10 mouse cellular contexts compared by ENCODE assay signal in genomic region chr14:25508757-25509139, GRCm38 (mm10). TPM values are rescaled to one million over a fixed set of nuclear protein-coding genes. Genes with fewer than 3 reads are reported as not detected.
DNase-seq lines count a peak whose midpoint lies in the region; ATAC-seq and TF ChIP-seq lines count a peak whose summit lies in the region.
"Had no signal": no experiment of that assay in that cellular context is flagged by ENCODE, and none has a peak within 500 bp of the region (broad histone marks: within the 10 kb centered on the region; RNA-seq: fewer than 3 reads in every experiment).

No protein-coding gene starts in this region.

- H3K36me3 ChIP-seq in forebrain, embryonic 15.5 days: peaks cover 21% of the 10 kb centered on the region
- H3K36me3 ChIP-seq in forebrain, embryonic 13.5 days (ENCODE audit: poor library complexity, severe bottlenecking): peaks cover 85% of the 10 kb centered on the region
- H3K36me3 ChIP-seq in lung, embryonic 15.5 days: peaks cover 3% of the 10 kb centered on the region; the same call in 1 of the 2 replicates
- H3K36me3 ChIP-seq in kidney, postnatal 0 days (ENCODE audit: insufficient read depth, low read length): peaks cover 16% of the 10 kb centered on the region
- H3K36me3 ChIP-seq in stomach, postnatal 0 days (ENCODE audit: control insufficient read depth, insufficient read depth, low read length): peaks cover 20% of the 10 kb centered on the region; the same call in 1 of the 2 replicates

- H3K27ac ChIP-seq in forebrain, embryonic 15.5 days (replicated peaks): 0 out of 2 replicates have a peak overlapping the region, but pooled peaks have one; percentile 13
- no peak overlapping the region for H3K27ac ChIP-seq in forebrain, embryonic 13.5 days
- peak overlapping the region; percentile 15; the same call in 1 of the 2 replicates for H3K27ac ChIP-seq in lung, embryonic 15.5 days
- peak overlapping the region; percentile 47; the same call in 1 of the 2 replicates for H3K27ac ChIP-seq in kidney, postnatal 0 days
- H3K27ac ChIP-seq in stomach, postnatal 0 days (replicated peaks): no peak overlapping the region
- H3K27ac ChIP-seq: hindbrain, embryonic 15.5 days had no signal

- TF ChIP-seq CTCF in kidney, postnatal 0 days (IDR thresholded peaks at IDR 0.05; ENCODE audit: low read depth): no peak
- no peak for TF ChIP-seq CTCF in stomach, postnatal 0 days (IDR thresholded peaks at IDR 0.05; ENCODE audit: low read depth)

- 95% methylated on average over 5 of the region's 5 CpGs for WGBS in forebrain, embryonic 15.5 days
- WGBS in forebrain, embryonic 13.5 days: 86% methylated on average over 5 of the region's 5 CpGs
- 85% methylated on average over 5 of the region's 5 CpGs for WGBS in lung, embryonic 15.5 days
- WGBS in kidney, postnatal 0 days: 65% methylated on average over 5 of the region's 5 CpGs
- WGBS in stomach, postnatal 0 days: 75% methylated on average over 5 of the region's 5 CpGs

- no peak overlapping the region for H3K4me3 ChIP-seq in forebrain, embryonic 15.5 days
- H3K4me3 ChIP-seq in forebrain, embryonic 13.5 days: no peak overlapping the region
- H3K4me3 ChIP-seq in lung, embryonic 15.5 days: no peak overlapping the region
- no peak overlapping the region for H3K4me3 ChIP-seq in kidney, postnatal 0 days (replicated peaks; ENCODE audit: low read depth, low read length)
- H3K4me3 ChIP-seq in stomach, postnatal 0 days (ENCODE audit: low read depth, low read length): no peak overlapping the region
- H3K4me3 ChIP-seq: hindbrain, embryonic 15.5 days; myocyte had no signal

- no peak for TF ChIP-seq EP300 in stomach, postnatal 0 days (optimal IDR thresholded peaks at IDR 0.05)

- H3K27me3 ChIP-seq in forebrain, embryonic 15.5 days: no peaks in the 10 kb centered on the region
- no peaks in the 10 kb centered on the region for H3K27me3 ChIP-seq in forebrain, embryonic 13.5 days
- H3K27me3 ChIP-seq in lung, embryonic 15.5 days: no peaks in the 10 kb centered on the region
- H3K27me3 ChIP-seq in kidney, postnatal 0 days (ENCODE audit: insufficient read depth, low read length): no peaks in the 10 kb centered on the region
- no peaks in the 10 kb centered on the region for H3K27me3 ChIP-seq in stomach, postnatal 0 days (ENCODE audit: control insufficient read depth, insufficient read depth, low read length)
- H3K27me3 ChIP-seq: hindbrain, embryonic 15.5 days had no signal

- H3K4me2 ChIP-seq in forebrain, embryonic 15.5 days (replicated peaks): no peak overlapping the region
- no peak overlapping the region for H3K4me2 ChIP-seq in forebrain, embryonic 13.5 days
- H3K4me2 ChIP-seq in lung, embryonic 15.5 days: no peak overlapping the region
- no peak overlapping the region for H3K4me2 ChIP-seq in kidney, postnatal 0 days (ENCODE audit: low read length)
- no peak overlapping the region for H3K4me2 ChIP-seq in stomach, postnatal 0 days (replicated peaks; ENCODE audit: low read depth)
- H3K4me2 ChIP-seq: hindbrain, embryonic 15.5 days had no signal

- peaks cover 39% of the 10 kb centered on the region for H3K4me1 ChIP-seq in forebrain, embryonic 15.5 days
- peaks cover 56% of the 10 kb centered on the region for H3K4me1 ChIP-seq in forebrain, embryonic 13.5 days
- peaks cover 71% of the 10 kb centered on the region for H3K4me1 ChIP-seq in lung, embryonic 15.5 days
- H3K4me1 ChIP-seq in kidney, postnatal 0 days (replicated peaks; ENCODE audit: insufficient read depth, low read length): peaks cover 33% of the 10 kb centered on the region
- H3K4me1 ChIP-seq in stomach, postnatal 0 days (replicated peaks; ENCODE audit: control insufficient read depth, insufficient read depth): peaks cover 9% of the 10 kb centered on the region

- no peak for ATAC-seq in forebrain, embryonic 15.5 days (replicated peaks)
- ATAC-seq in forebrain, embryonic 13.5 days: no peak
- no peak for ATAC-seq in lung, embryonic 15.5 days (ENCODE audit: borderline replicate concordance, extremely low read depth, low FRiP score, low TSS enrichment)
- ATAC-seq in kidney, postnatal 0 days (replicated peaks; ENCODE audit: low FRiP score, low read depth): no peak
- ATAC-seq in stomach, postnatal 0 days (ENCODE audit: low FRiP score, low TSS enrichment): peak; percentile 5; the same call in 1 of the 2 replicates
- no peak for ATAC-seq in erythroid progenitor cell, adult 5-6 weeks (replicated peaks; ENCODE audit: low FRiP score, poor library complexity, severe bottlenecking)

- DNase-seq in lung, postnatal 36 days: no peak
- DNase-seq in kidney, postnatal 0 days (ENCODE audit: low spot score): no peak
- DNase-seq in stomach, postnatal 0 days (ENCODE audit: low spot score): no peak
- DNase-seq in urinary bladder, adult 2 months (ENCODE audit: low spot score): no peak

- H3K9me3 ChIP-seq in forebrain, embryonic 15.5 days: no peaks in the 10 kb centered on the region
- H3K9me3 ChIP-seq in forebrain, embryonic 13.5 days (replicated peaks): no peaks in the 10 kb centered on the region
- H3K9me3 ChIP-seq in lung, embryonic 15.5 days: no peaks in the 10 kb centered on the region
- no peaks in the 10 kb centered on the region for H3K9me3 ChIP-seq in kidney, postnatal 0 days (replicated peaks; ENCODE audit: low read length)
- H3K9me3 ChIP-seq in stomach, postnatal 0 days (ENCODE audit: control insufficient read depth, low read length): no peaks in the 10 kb centered on the region
- H3K9me3 ChIP-seq: hindbrain, embryonic 15.5 days had no signal

- H3K9ac ChIP-seq in forebrain, embryonic 15.5 days (replicated peaks): no peak overlapping the region
- H3K9ac ChIP-seq in forebrain, embryonic 13.5 days: no peak overlapping the region
- H3K9ac ChIP-seq in lung, embryonic 15.5 days: no peak overlapping the region
- H3K9ac ChIP-seq in kidney, postnatal 0 days (ENCODE audit: low read depth, low read length): no peak overlapping the region
- H3K9ac ChIP-seq in stomach, postnatal 0 days (ENCODE audit: low read length): no peak overlapping the region
- H3K9ac ChIP-seq: hindbrain, embryonic 15.5 days had no signal

RNA-seq across cellular contexts. Expression of gene Zmiz1, which starts 49.8 kb away (rescaled TPM):
- 57.5 and 63.9 TPM in 2 replicates for polyA plus RNA-seq in forebrain, embryonic 15.5 days (2015; fragmentation: Nextera tagmentation; extraction: Ambion mirVana)
- 57.2 and 61.3 TPM in 2 replicates for polyA plus RNA-seq in forebrain, embryonic 13.5 days (2015; fragmentation: Nextera tagmentation; extraction: Ambion mirVana)
- 19.8 and 23.8 TPM in 2 replicates for polyA plus RNA-seq in lung, embryonic 15.5 days (2015; fragmentation: Nextera tagmentation; extraction: Ambion mirVana)
- polyA plus RNA-seq in kidney, postnatal 0 days (2015; fragmentation: Nextera tagmentation; extraction: Ambion mirVana): 25.0 and 26.6 TPM in 2 replicates
- polyA plus RNA-seq in stomach, postnatal 0 days (2015; fragmentation: Nextera tagmentation; extraction: Ambion mirVana): 13.0 and 13.8 TPM in 2 replicates
- total RNA-seq in erythroid progenitor cell, adult 5-6 weeks (2015; ENCODE audit: low replicate concordance): 20.9 and 36.0 TPM in 2 replicates
- total RNA-seq in erythroid progenitor cell, adult 5-6 weeks (2017; ENCODE audit: low replicate concordance): 4.0 and 4.6 TPM in 2 replicates
- polyA plus RNA-seq in urinary bladder, adult 2 months (2012; rRNA removed): 15.3 and 31.4 TPM in 2 replicates

Comparison
In these comparisons a context has a peak if more than half of its experiments do, and no peak if none do; other contexts are left out.
1. H3K27ac ChIP-seq: peak in forebrain, embryonic 15.5 days (single experiment), lung, embryonic 15.5 days (single experiment) and kidney, postnatal 0 days (single experiment); none in forebrain, embryonic 13.5 days (single experiment) and stomach, postnatal 0 days (single experiment).